Mouse (Mus musculus) limb, embryonic 10.5 days (tissue): ENCODE measurements around the gene Isoc2b. TPM values are rescaled to one million over a fixed set of nuclear protein-coding genes. Genes with fewer than 3 reads are reported as not detected.
A peak's percentile ranks its signal among the peaks of the same experiment; 100 is the strongest.

Source experiments
- DNase-seq: peaks from one replicate; pipeline ENCODE4 v3.0.0-alpha.2; 2017; ENCODE audit warnings: low spot score
- H3K27ac ChIP-seq: fragments of 300-500 bp; sonication (generic); 2 replicates; pipeline ENCODE4 v1.5.1; 2016; ENCODE audit warnings: mild to moderate bottlenecking
- H3K27me3 ChIP-seq: fragments of 300-500 bp; sonication (generic); 2 replicates; pipeline ENCODE4 v1.6.1; 2016; ENCODE audit warnings: low read depth, mild to moderate bottlenecking; ENCODE audit not compliant: poor library complexity, severe bottlenecking
- H3K36me3 ChIP-seq: fragments of 300-500 bp; sonication (generic); 2 replicates; pipeline ENCODE4 v1.6.1; 2016; ENCODE audit warnings: mild to moderate bottlenecking, moderate library complexity
- H3K4me1 ChIP-seq: fragments of 300-500 bp; sonication (generic); 2 replicates; pipeline ENCODE4 v1.6.1; 2016
- H3K4me3 ChIP-seq: fragments of 300-500 bp; sonication (generic); 2 replicates; pipeline ENCODE4 v1.5.1; 2016; ENCODE audit warnings: mild to moderate bottlenecking, moderate library complexity
- H3K9me3 ChIP-seq: fragments of 300-500 bp; sonication (generic); replicated peaks from 2 replicates; pipeline ENCODE4 v1.6.1; 2016; ENCODE audit warnings: mild to moderate bottlenecking
- WGBS: fragments of 180-500 bp; shearing (Covaris S2); methylation state at CpG from one replicate; pipeline ENCODE4 v1.1.7; 2016; 5-methylcytosine and 5-hydroxymethylcytosine counted together
- polyA plus RNA-seq: library from polyadenylated mRNA; unstranded; fragments of >200 nt; fragmentation: Nextera tagmentation; extraction: Ambion mirVana; gene quantifications from 2 replicates; pipeline ENCODE4 v1.2.1, GENCODE M21; 2016

Gene Isoc2b
- 2.6 and 3.1 TPM in 2 replicates for polyA plus RNA-seq

- Histone ChIP-seq H3K36me3 (no peaks in the 10 kb centered on the region), H3K4me1 (peaks cover 18% of the 10 kb centered on the region)
- WGBS: 61% methylated on average over 6 of the region's 6 CpGs
These were observed at the start of gene Isoc2b for GRCm38 (mm10) chr7:4870133-4870532. Gene Isoc2b, minus strand, starts transcription at chr7:4870258.

GRCm38 (mm10) chr7:4919096-4919495, 49.0 kb upstream of the Isoc2b start:
- WGBS: 80% methylated on average over 21 of the region's 21 CpGs
- Histone ChIP-seq H3K36me3 (peaks cover 47% of the 10 kb centered on the region), H3K27ac (no peak overlapping the region), H3K4me1 (peaks cover 59% of the 10 kb centered on the region), H3K27me3 (no peaks in the 10 kb centered on the region), H3K4me3 (no peak overlapping the region), H3K9me3 (0 out of 2 replicates have a peak, but pooled peaks cover 1% of the 10 kb centered on the region)
- DNase-seq: no peak

More at GRCm38 (mm10) chr7:4870133-4870532, at the start of gene Isoc2b:
- Histone ChIP-seq H3K27me3 (no peaks in the 10 kb centered on the region), H3K4me3 (no peak within 1 kb of the TSS), H3K27ac (no peak within 1 kb of the TSS), H3K9me3 (no peaks in the 10 kb centered on the region)
- DNase-seq: no peak

- Histone ChIP-seq H3K4me3 (no peak overlapping the region), H3K27ac (no peak overlapping the region)
- WGBS: 91% methylated on average over 15 of the region's 15 CpGs
These were observed 48.6 kb upstream of the Isoc2b start for GRCm38 (mm10) chr7:4918681-4919080.

GRCm38 (mm10) chr7:4917494-4917893, 47.4 kb upstream of the Isoc2b start:
- H3K9me3 ChIP-seq: 0 out of 2 replicates have a peak, but pooled peaks cover 1% of the 10 kb centered on the region
- DNase-seq: no peak
- 93% methylated on average over 2 of the region's 2 CpGs for WGBS

More at GRCm38 (mm10) chr7:4918681-4919080, 48.6 kb upstream of the Isoc2b start:
- Histone ChIP-seq H3K9me3 (0 out of 2 replicates have a peak, but pooled peaks cover 1% of the 10 kb centered on the region), H3K27me3 (no peaks in the 10 kb centered on the region), H3K4me1 (peaks cover 55% of the 10 kb centered on the region), H3K36me3 (peaks cover 47% of the 10 kb centered on the region)
- DNase-seq: no peak

GRCm38 (mm10) chr7:4915669-4916416, 45.8 kb upstream of the Isoc2b start:
- peaks cover 38% of the 10 kb centered on the region for H3K36me3 ChIP-seq
- WGBS: 22% methylated on average over 14 of the region's 14 CpGs
- DNase-seq: peak; percentile 54

More at GRCm38 (mm10) chr7:4917494-4917893, 47.4 kb upstream of the Isoc2b start:
- no peak overlapping the region for H3K27ac ChIP-seq
- H3K4me1 ChIP-seq: peaks cover 43% of the 10 kb centered on the region
- peaks cover 47% of the 10 kb centered on the region for H3K36me3 ChIP-seq
- H3K4me3 ChIP-seq: no peak overlapping the region
- no peaks in the 10 kb centered on the region for H3K27me3 ChIP-seq

GRCm38 (mm10) chr7:4915007-4915665, 45.1 kb upstream of the Isoc2b start, which contains the start of gene Zfp628:
Gene Zfp628, plus strand, starts transcription at chr7:4915217.
- Histone ChIP-seq H3K27me3 (no peaks in the 10 kb centered on the region), H3K4me1 (peaks cover 19% of the 10 kb centered on the region), H3K4me3 (peak within 1 kb of the TSS; percentile 84), H3K36me3 (peaks cover 31% of the 10 kb centered on the region), H3K9me3 (no peaks in the 10 kb centered on the region), H3K27ac (peak within 1 kb of the TSS; percentile 99)
- under 1% methylated on average over 56 of the region's 56 CpGs for WGBS
- peak; percentile 97 for DNase-seq

More at GRCm38 (mm10) chr7:4915669-4916416, 45.8 kb upstream of the Isoc2b start:
- Histone ChIP-seq H3K9me3 (0 out of 2 replicates have a peak, but pooled peaks cover 1% of the 10 kb centered on the region), H3K27ac (peak overlapping the region; percentile 99), H3K4me1 (peaks cover 26% of the 10 kb centered on the region), H3K4me3 (peak overlapping the region; percentile 84), H3K27me3 (no peaks in the 10 kb centered on the region)

GRCm38 (mm10) chr7:4912248-4912647, 42.2 kb upstream of the Isoc2b start:
- H3K27ac ChIP-seq: no peak overlapping the region
- 58% methylated on average over 5 of the region's 5 CpGs for WGBS
- no peak for DNase-seq
- H3K4me1 ChIP-seq: peaks cover 15% of the 10 kb centered on the region
- no peaks in the 10 kb centered on the region for H3K27me3 ChIP-seq
- H3K36me3 ChIP-seq: peaks cover 2% of the 10 kb centered on the region
- H3K4me3 ChIP-seq: no peak overlapping the region
- no peaks in the 10 kb centered on the region for H3K9me3 ChIP-seq

- Histone ChIP-seq H3K27ac (no peak overlapping the region), H3K4me1 (peaks cover 9% of the 10 kb centered on the region), H3K9me3 (no peaks in the 10 kb centered on the region), H3K4me3 (no peak overlapping the region), H3K27me3 (no peaks in the 10 kb centered on the region), H3K36me3 (no peaks in the 10 kb centered on the region)
- DNase-seq: peak; percentile 78
- WGBS: 46% methylated on average over 9 of the region's 9 CpGs
These were observed 41.5 kb upstream of the Isoc2b start for GRCm38 (mm10) chr7:4911561-4911960.

- Histone ChIP-seq H3K36me3 (no peaks in the 10 kb centered on the region), H3K9me3 (no peaks in the 10 kb centered on the region), H3K27me3 (no peaks in the 10 kb centered on the region), H3K27ac (no peak within 1 kb of the TSS), H3K4me1 (no peaks in the 10 kb centered on the region), H3K4me3 (no peak within 1 kb of the TSS)
- no peak for DNase-seq
- 77% methylated on average over 10 of the region's 10 CpGs for WGBS
These were observed 36.5 kb upstream of the Isoc2b start, which contains the start of gene Gm36210 for GRCm38 (mm10) chr7:4906466-4906950. Gene Gm36210, minus strand, starts transcription at chr7:4906516.

- Histone ChIP-seq H3K27ac (no peak overlapping the region), H3K9me3 (0 out of 2 replicates have a peak, but pooled peaks cover 2% of the 10 kb centered on the region), H3K27me3 (peaks cover 33% of the 10 kb centered on the region), H3K36me3 (no peaks in the 10 kb centered on the region), H3K4me3 (no peak overlapping the region), H3K4me1 (peaks cover 7% of the 10 kb centered on the region)
- no peak for DNase-seq
- WGBS: 87% methylated on average over 9 of the region's 9 CpGs
These were observed 32.3 kb upstream of the Isoc2b start for GRCm38 (mm10) chr7:4902404-4902803.

- peaks cover 33% of the 10 kb centered on the region for H3K27me3 ChIP-seq
- 0 out of 2 replicates have a peak overlapping the region, but pooled peaks have one; percentile 10 for H3K4me3 ChIP-seq
- H3K9me3 ChIP-seq: 0 out of 2 replicates have a peak, but pooled peaks cover 2% of the 10 kb centered on the region
- H3K27ac ChIP-seq: no peak overlapping the region
- peak; percentile 58 for DNase-seq
- 51% methylated on average over 8 of the region's 8 CpGs for whole genome bisulfite sequencing
- H3K4me1 ChIP-seq: peaks cover 7% of the 10 kb centered on the region
- H3K36me3 ChIP-seq: no peaks in the 10 kb centered on the region
These were observed 31.1 kb upstream of the Isoc2b start for GRCm38 (mm10) chr7:4901171-4901570.

- peak overlapping the region; percentile 21 for H3K4me3 ChIP-seq
- H3K27me3 ChIP-seq: peaks cover 33% of the 10 kb centered on the region
- H3K4me1 ChIP-seq: peaks cover 7% of the 10 kb centered on the region
- H3K36me3 ChIP-seq: no peaks in the 10 kb centered on the region
- DNase-seq: no peak
- H3K27ac ChIP-seq: no peak overlapping the region
- H3K9me3 ChIP-seq: 0 out of 2 replicates have a peak, but pooled peaks cover 2% of the 10 kb centered on the region
- WGBS: 32% methylated on average over 11 of the region's 11 CpGs
These were observed 30.4 kb upstream of the Isoc2b start for GRCm38 (mm10) chr7:4900523-4900851.
